Mouse (Mus musculus) testis, adult 2 months (tissue): ENCODE results near the gene Spire2.

ENCODE experiments used
- CTCF ChIP-seq: fragments of 200-500 bp; IDR thresholded peaks from 2 replicates; pipeline ENCODE4 v1.5.1; 2012; ENCODE audit warnings: low read depth, mild to moderate bottlenecking, inconsistent platforms, low read length, moderate library complexity; ENCODE audit not compliant: control insufficient read depth, insufficient read depth, insufficient replicate concordance
- POLR2A ChIP-seq: fragments of 200-500 bp; IDR thresholded peaks from 2 replicates; pipeline ENCODE4 v1.6.1; 2012; ENCODE audit warnings: low read depth, mild to moderate bottlenecking, inconsistent platforms, low read length, moderate library complexity; ENCODE audit not compliant: control insufficient read depth

GRCm38 (mm10) chr8:123283991-123284390 lies 48.5 kb upstream of the Spire2 start:
- TF ChIP-seq POLR2A (no peak), CTCF (no peak)
